Mouse (Mus musculus) MEL (cell line): ENCODE results near the gene Per1. TPM values are rescaled to one million over a fixed set of nuclear protein-coding genes. Genes with fewer than 3 reads are reported as not detected.

Source experiments
- DNase-seq: peaks from one replicate; pipeline ENCODE4 v3.0.0; 2011; ENCODE audit warnings: low read depth, low spot score
- H3K27ac ChIP-seq: 2 replicates; pipeline ENCODE4 v1.5.1; 2012; ENCODE audit warnings: low read depth, mild to moderate bottlenecking, control low read depth, low read length, moderate library complexity; ENCODE audit not compliant: control insufficient read depth
- H3K27me3 ChIP-seq, 2 experiments: fragments of 150-350 bp in 1 of 2; sonication (generic) in 1 of 2; 2 replicates each; pipeline ENCODE4 v1.6.1; 2012; ENCODE audit warnings: low read length in 2 of 2, mild to moderate bottlenecking in 2 of 2, improper control_type of control experiment in 1 of 2, moderate library complexity in 1 of 2; ENCODE audit not compliant: insufficient read depth in 2 of 2, control insufficient read depth in 1 of 2
- H3K36me3 ChIP-seq, 2 experiments: 2 replicates each; pipeline ENCODE4 v1.6.1; 2012 to 2014; ENCODE audit warnings: low read length in 2 of 2, improper control_type of control experiment in 1 of 2, inconsistent platforms in 1 of 2, mild to moderate bottlenecking in 1 of 2; ENCODE audit not compliant: insufficient read depth in 2 of 2, control insufficient read depth in 1 of 2
- H3K4me1 ChIP-seq, 2 experiments: fragments of 150-350 bp in 1 of 2; sonication (generic) in 1 of 2; 2 replicates each; pipeline ENCODE4 v1.6.1; 2012; ENCODE audit warnings: low read length in 2 of 2, improper control_type of control experiment in 1 of 2, mild to moderate bottlenecking in 1 of 2; ENCODE audit not compliant: insufficient read depth in 2 of 2, control insufficient read depth in 1 of 2
- H3K4me3 ChIP-seq, 2 experiments: fragments of 150-350 bp in 1 of 2; sonication (generic) in 1 of 2; 2 replicates each; pipeline ENCODE4 v1.5.1; 2012; ENCODE audit warnings: low read depth in 2 of 2, low read length in 2 of 2, mild to moderate bottlenecking in 2 of 2, moderate library complexity in 2 of 2, control low read depth in 1 of 2, improper control_type of control experiment in 1 of 2; ENCODE audit not compliant: control insufficient read depth in 1 of 2, insufficient read depth in 1 of 2
- H3K79me2 ChIP-seq: 2 replicates; pipeline ENCODE4 v1.6.1; 2012; ENCODE audit warnings: mild to moderate bottlenecking, low read length, moderate library complexity; ENCODE audit not compliant: control insufficient read depth, poor library complexity, insufficient read depth
- H3K9ac ChIP-seq: 2 replicates; pipeline ENCODE4 v1.6.1; 2012; ENCODE audit warnings: low read depth, mild to moderate bottlenecking, control low read depth, low read length, moderate library complexity; ENCODE audit not compliant: control insufficient read depth, poor library complexity, severe bottlenecking
- H3K9me3 ChIP-seq: fragments of 150-350 bp; sonication (generic); replicated peaks from 2 replicates; pipeline ENCODE4 v1.6.1; 2012; ENCODE audit warnings: mild to moderate bottlenecking, low read length, improper control_type of control experiment, moderate library complexity; ENCODE audit not compliant: insufficient read depth
- CHD1 ChIP-seq: IDR thresholded peaks from 2 replicates; pipeline ENCODE4 v1.6.1; 2012; ENCODE audit warnings: low read depth, mild to moderate bottlenecking, inconsistent platforms, low read length, improper control_type of control experiment
- CHD2 ChIP-seq: IDR thresholded peaks from 2 replicates; pipeline ENCODE4 v1.6.1; 2011; ENCODE audit warnings: low read length, improper control_type of control experiment
- CTCF ChIP-seq, 3 experiments: IDR thresholded peaks in 2 of 3; conservative IDR thresholded peaks in 1 of 3; 2 replicates each; pipeline ENCODE4 v1.5.1; 2011 to 2012; ENCODE audit warnings: low read length in 3 of 3, low read depth in 2 of 3, mild to moderate bottlenecking in 2 of 3, improper control_type of control experiment in 1 of 3, inconsistent platforms in 1 of 3, mixed read lengths in 1 of 3, moderate library complexity in 1 of 3; ENCODE audit not compliant: control insufficient read depth in 1 of 3, insufficient read depth in 1 of 3, poor library complexity in 1 of 3, severe bottlenecking in 1 of 3
- ELF1 ChIP-seq: IDR thresholded peaks from 2 replicates; pipeline ENCODE4 v1.6.1; 2014; ENCODE audit warnings: low read depth, mild to moderate bottlenecking, inconsistent platforms, low read length, improper control_type of control experiment, moderate library complexity
- EP300 ChIP-seq, 2 experiments: IDR thresholded peaks; 2 replicates each; pipeline ENCODE4 v1.6.1; 2011; ENCODE audit warnings: improper control_type of control experiment in 2 of 2, low read length in 2 of 2, low read depth in 1 of 2, mild to moderate bottlenecking in 1 of 2
- ETS1 ChIP-seq: IDR thresholded peaks from 2 replicates; pipeline ENCODE4 v1.6.1; 2012; ENCODE audit warnings: low read depth, mild to moderate bottlenecking, inconsistent platforms, low read length, improper control_type of control experiment, moderate library complexity
- GABPA ChIP-seq: IDR thresholded peaks from 2 replicates; pipeline ENCODE4 v1.6.1; 2012; ENCODE audit warnings: low read depth, mild to moderate bottlenecking, inconsistent platforms, low read length, improper control_type of control experiment, moderate library complexity
- HCFC1 ChIP-seq: IDR thresholded peaks from 2 replicates; pipeline ENCODE4 v1.6.1; 2012; ENCODE audit warnings: low read depth, mild to moderate bottlenecking, inconsistent platforms, low read length, improper control_type of control experiment, moderate library complexity
- JUND ChIP-seq: IDR thresholded peaks from 2 replicates; pipeline ENCODE4 v1.6.1; 2011; ENCODE audit warnings: low read depth, mild to moderate bottlenecking, improper control_type of control experiment, low read length
- MAFK ChIP-seq: IDR thresholded peaks from 2 replicates; pipeline ENCODE4 v1.6.1; 2011; ENCODE audit warnings: low read depth, mild to moderate bottlenecking, low read length, improper control_type of control experiment, borderline replicate concordance
- MYC ChIP-seq: IDR thresholded peaks from 2 replicates; pipeline ENCODE4 v1.6.1; 2011; ENCODE audit warnings: low read depth, mild to moderate bottlenecking, low read length, improper control_type of control experiment, moderate library complexity
- POLR2AphosphoS5 ChIP-seq: IDR thresholded peaks from 2 replicates; pipeline ENCODE4 v1.6.1; 2012; ENCODE audit warnings: low read depth, borderline replicate concordance, mild to moderate bottlenecking, inconsistent platforms, low read length, moderate library complexity, mixed read lengths
- SMC3 ChIP-seq: IDR thresholded peaks from 2 replicates; pipeline ENCODE4 v1.6.1; 2011; ENCODE audit warnings: low read depth, low read length, improper control_type of control experiment
- TAL1 ChIP-seq: IDR thresholded peaks from 2 replicates; pipeline ENCODE4 v1.6.1; 2012; ENCODE audit warnings: mild to moderate bottlenecking, inconsistent platforms, low read length, moderate library complexity, mixed read lengths
- TCF12 ChIP-seq: IDR thresholded peaks from 2 replicates; pipeline ENCODE4 v1.6.1; 2014; ENCODE audit warnings: low read depth, mild to moderate bottlenecking, inconsistent platforms, low read length, improper control_type of control experiment, moderate library complexity
- UBTF ChIP-seq: IDR thresholded peaks from 2 replicates; pipeline ENCODE4 v1.6.1; 2012; ENCODE audit warnings: low read depth, mild to moderate bottlenecking, inconsistent platforms, low read length, improper control_type of control experiment, moderate library complexity, borderline replicate concordance; ENCODE audit not compliant: insufficient read depth
- USF1 ChIP-seq: IDR thresholded peaks from 2 replicates; pipeline ENCODE4 v1.6.1; 2014; ENCODE audit warnings: low read depth, mild to moderate bottlenecking, inconsistent platforms, low read length, improper control_type of control experiment, moderate library complexity
- USF2 ChIP-seq, 2 experiments: IDR thresholded peaks; 2 replicates each; pipeline ENCODE4 v1.6.1; 2011 to 2012; ENCODE audit warnings: improper control_type of control experiment in 2 of 2, low read length in 2 of 2, borderline replicate concordance in 1 of 2, inconsistent platforms in 1 of 2, low read depth in 1 of 2, mild to moderate bottlenecking in 1 of 2; ENCODE audit not compliant: insufficient read depth in 1 of 2
- ZKSCAN1 ChIP-seq: IDR thresholded peaks from 2 replicates; pipeline ENCODE4 v1.6.1; 2012; ENCODE audit warnings: low read depth, mild to moderate bottlenecking, inconsistent platforms, low read length, improper control_type of control experiment, moderate library complexity
- ZMIZ1 ChIP-seq: IDR thresholded peaks from 2 replicates; pipeline ENCODE4 v1.6.1; 2012; ENCODE audit warnings: low read depth, mild to moderate bottlenecking, inconsistent platforms, low read length, improper control_type of control experiment, moderate library complexity
- polyA plus RNA-seq, 2 experiments: library from polyadenylated mRNA; stranded (reverse) in 1 of 2; unstranded in 1 of 2; fragments of >175 nt in 1 of 2; fragments of >200 nt in 1 of 2; gene quantifications; 2 replicates each; pipeline versions ENCODE4 v1.2.1 to v1.2.4; 2012; ENCODE audit warnings: low replicate concordance in 2 of 2, low read depth in 1 of 2; ENCODE audit not compliant: insufficient read length in 2 of 2, insufficient read depth in 1 of 2, missing spikeins in 1 of 2
- total RNA-seq: library from RNA; depleted of rRNA; stranded (reverse); fragments of 300-350 nt; gene quantifications from 2 replicates; pipeline ENCODE4 v1.2.3, GENCODE M21; 2012

Per1 gene
- total and polyA plus RNA-seq, 3 experiments: 4.5 to 34.9 TPM; not detected in 1

DNA sequence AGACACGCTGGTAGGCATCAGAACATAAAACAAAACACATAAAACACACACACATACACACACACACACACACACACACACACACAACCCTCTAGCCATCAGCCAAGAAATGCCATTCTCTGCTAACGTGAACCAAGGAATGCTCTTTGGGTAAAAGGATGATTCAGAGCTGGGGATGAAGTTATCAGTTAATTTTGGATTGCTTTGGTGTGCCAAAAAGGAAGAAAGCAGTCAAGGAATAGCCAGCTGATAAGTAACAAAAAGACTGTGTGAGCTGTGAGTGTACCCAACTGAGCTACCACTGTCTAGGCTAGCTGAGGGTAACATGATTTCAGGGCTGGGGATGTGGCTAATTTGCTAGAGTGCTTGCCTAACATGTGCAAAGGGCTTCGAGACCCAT, 19.0 kb downstream of the Per1 start:
- TF ChIP-seq MAFK: no peak
- TF ChIP-seq ZKSCAN1: no peak
- H3K79me2 ChIP-seq: no peaks in the 10 kb centered on the region; the same call in 1 of the 2 replicates
- no peak overlapping the region for H3K4me3 ChIP-seq
- peaks cover 0 to 15% of the 10 kb centered on the region in 2 experiments; a peak in 2 of 4 replicates for H3K36me3 ChIP-seq
- no peaks in the 10 kb centered on the region for H3K9me3 ChIP-seq
- no peaks in the 10 kb centered on the region for H3K27me3 ChIP-seq
- H3K4me1 ChIP-seq: peaks cover 0 to 22% of the 10 kb centered on the region in 2 experiments; a peak in 2 of 4 replicates
- no peak overlapping the region for H3K9ac ChIP-seq
- no peak overlapping the region for H3K27ac ChIP-seq
- no peak for DNase-seq

DNA sequence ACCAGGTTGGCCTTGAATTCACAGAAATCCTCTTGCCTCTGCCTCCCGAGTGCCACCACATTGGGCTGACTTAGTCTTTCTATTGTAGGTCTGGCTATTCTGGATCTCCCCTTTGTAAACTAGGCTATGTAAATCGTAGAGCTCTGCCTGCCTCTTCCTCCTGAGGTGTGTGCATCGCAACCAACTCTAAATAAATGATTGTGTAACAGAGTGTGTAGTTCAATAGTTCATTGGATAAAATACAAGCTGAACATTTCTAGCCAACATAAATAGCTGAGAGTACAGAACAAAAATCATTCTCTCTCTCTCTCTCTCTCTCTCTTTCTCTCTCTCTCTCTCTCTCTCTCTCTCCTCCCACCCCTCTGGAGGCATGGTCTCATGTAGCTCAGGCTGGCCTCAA, 19.6 kb downstream of the Per1 start:
- Histone ChIP-seq H3K9me3 (no peaks in the 10 kb centered on the region), H3K9ac (no peak overlapping the region), H3K36me3 (peaks cover 0 to 11% of the 10 kb centered on the region in 2 experiments; a peak in 2 of 4 replicates), H3K27ac (no peak overlapping the region), H3K4me3 (no peak overlapping the region), H3K27me3 (no peaks in the 10 kb centered on the region), H3K79me2 (no peaks in the 10 kb centered on the region; the same call in 1 of the 2 replicates), H3K4me1 (peaks cover 0 to 22% of the 10 kb centered on the region in 2 experiments; a peak in 2 of 4 replicates)
- TF ChIP-seq CTCF (IDR thresholded peaks at IDR 0.05 in 2 of 3, conservative IDR thresholded peaks at IDR 0.05 in 1 of 3; ENCODE audit: control insufficient read depth in 1 of 3, insufficient read depth in 1 of 3, low read depth in 2 of 3, low read length in 3 of 3, poor library complexity in 1 of 3, severe bottlenecking in 1 of 3) (no peak), EP300 (IDR thresholded peaks at IDR 0.05; ENCODE audit: low read depth in 1 of 2, low read length in 2 of 2) (no peak), JUND (peak; percentile 62; the same call in 1 of the 2 replicates), ZMIZ1 (no peak)
- no peak for DNase-seq

DNA sequence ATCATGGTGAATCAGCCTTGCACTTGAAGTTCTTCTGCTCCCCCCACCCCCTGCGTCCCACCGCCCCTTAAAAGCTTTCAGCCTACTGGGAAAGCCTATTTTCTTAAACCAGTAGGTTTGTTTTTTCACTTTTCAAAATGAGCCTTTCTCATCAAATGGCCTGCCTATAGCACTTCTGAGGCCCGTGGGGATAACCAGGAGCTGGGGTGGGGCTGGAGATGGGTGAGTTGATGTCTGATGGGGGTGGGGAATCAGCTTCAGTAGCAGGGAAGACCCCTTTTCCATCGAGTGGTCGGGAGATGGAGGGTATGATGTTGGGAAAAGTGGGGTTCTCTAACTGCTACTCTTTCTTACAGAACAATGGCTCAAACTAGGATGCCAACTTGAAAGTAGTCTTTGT, 21.8 kb downstream of the Per1 start:
- no peak overlapping the region; a peak in 1 of 4 replicates for H3K4me3 ChIP-seq
- no peaks in the 10 kb centered on the region for H3K27me3 ChIP-seq
- no peak overlapping the region for H3K27ac ChIP-seq
- H3K4me1 ChIP-seq: peaks cover 0 to 14% of the 10 kb centered on the region in 2 experiments; a peak in 2 of 4 replicates
- no peaks in the 10 kb centered on the region; the same call in 1 of the 2 replicates for H3K79me2 ChIP-seq
- DNase-seq: peak; percentile 12
- no peak overlapping the region for H3K9ac ChIP-seq
- peaks cover 0 to 9% of the 10 kb centered on the region in 2 experiments; a peak in 2 of 4 replicates for H3K36me3 ChIP-seq
- H3K9me3 ChIP-seq: no peaks in the 10 kb centered on the region
- no peak for TF ChIP-seq TAL1
- no peak for TF ChIP-seq POLR2AphosphoS5
- no peak for TF ChIP-seq ZMIZ1
- TF ChIP-seq SMC3: no peak
- TF ChIP-seq CTCF (IDR thresholded peaks at IDR 0.05 in 2 of 3, conservative IDR thresholded peaks at IDR 0.05 in 1 of 3; ENCODE audit: control insufficient read depth in 1 of 3, insufficient read depth in 1 of 3, low read depth in 2 of 3, low read length in 3 of 3, poor library complexity in 1 of 3, severe bottlenecking in 1 of 3): no peak
- no peak for TF ChIP-seq USF2 (IDR thresholded peaks at IDR 0.05; ENCODE audit: borderline replicate concordance in 1 of 2, insufficient read depth in 1 of 2, low read depth in 1 of 2, low read length in 2 of 2)
- TF ChIP-seq ETS1: no peak
- no peak for TF ChIP-seq USF1
- no peak for TF ChIP-seq ELF1
- no peak for TF ChIP-seq MAFK
- no peak for TF ChIP-seq UBTF
- TF ChIP-seq HCFC1: no peak
- TF ChIP-seq TCF12: no peak
- no peak for TF ChIP-seq JUND
- no peak for TF ChIP-seq MYC
- TF ChIP-seq GABPA: no peak
- TF ChIP-seq CHD1: no peak
- TF ChIP-seq CHD2: no peak
